Mouse (Mus musculus): ENCODE measurements around the gene Cgrrf1.
A peak's percentile ranks its signal among the peaks of the same experiment; 100 is the strongest.
"Not testable (repeated sequence)": the region's sequence is repeated elsewhere in the genome, so short reads cannot be mapped to it uniquely, and the experiment has no call there.

Gene Cgrrf1

GRCm38 (mm10) chr14:46831837-46832333 lies at the start of gene Cgrrf1:
TSS of gene Cgrrf1 (plus strand) at chr14:46832125.
- peak; percentile 98 for ATAC-seq (ENCODE audit: low TSS enrichment)

GRCm38 (mm10) chr14:46782187-46782828 lies 49.6 kb upstream of the Cgrrf1 start:
- no peak for ATAC-seq (ENCODE audit: low TSS enrichment)

- ATAC-seq (ENCODE audit: low TSS enrichment) = no peak
Measured at GRCm38 (mm10) chr14:46783327-46783926, 48.5 kb upstream of the Cgrrf1 start.

GRCm38 (mm10) chr14:46785247-46785646 lies 46.7 kb upstream of the Cgrrf1 start:
- no peak for ATAC-seq (ENCODE audit: low TSS enrichment)

GRCm38 (mm10) chr14:46787454-46787786 lies 44.5 kb upstream of the Cgrrf1 start:
- ATAC-seq (ENCODE audit: low TSS enrichment) = peak; percentile 15

GRCm38 (mm10) chr14:46787787-46788504 lies 44.0 kb upstream of the Cgrrf1 start, which contains the start of gene Cnih1:
TSS of gene Cnih1 (minus strand) at chr14:46788411.
- ATAC-seq (ENCODE audit: low TSS enrichment) = peak; percentile 98

GRCm38 (mm10) chr14:46788505-46788901 lies 43.4 kb upstream of the Cgrrf1 start:
- ATAC-seq (ENCODE audit: low TSS enrichment) = peak; percentile 19; the same call in 1 of the 2 replicates

- no peak for ATAC-seq (ENCODE audit: low TSS enrichment)
Measured at GRCm38 (mm10) chr14:46790303-46790702, 41.6 kb upstream of the Cgrrf1 start.

GRCm38 (mm10) chr14:46790723-46791122 lies 41.2 kb upstream of the Cgrrf1 start:
- ATAC-seq (ENCODE audit: low TSS enrichment) = no peak

- ATAC-seq (ENCODE audit: low TSS enrichment) = no peak
Measured at GRCm38 (mm10) chr14:46794157-46794556, 37.8 kb upstream of the Cgrrf1 start.

GRCm38 (mm10) chr14:46800684-46801345 lies 31.1 kb upstream of the Cgrrf1 start:
- no peak for ATAC-seq (ENCODE audit: low TSS enrichment)

GRCm38 (mm10) chr14:46803259-46803658 lies 28.7 kb upstream of the Cgrrf1 start:
- ATAC-seq (ENCODE audit: low TSS enrichment) = no peak

- ATAC-seq (ENCODE audit: low TSS enrichment) = no peak
Measured at GRCm38 (mm10) chr14:46803791-46804190, 28.1 kb upstream of the Cgrrf1 start.

GRCm38 (mm10) chr14:46806186-46806585 lies 25.7 kb upstream of the Cgrrf1 start:
- ATAC-seq (ENCODE audit: low TSS enrichment) = no peak

- no peak for ATAC-seq (ENCODE audit: low TSS enrichment)
Measured at GRCm38 (mm10) chr14:46807927-46808326, 24.0 kb upstream of the Cgrrf1 start.

GRCm38 (mm10) chr14:46815640-46816039 lies 16.3 kb upstream of the Cgrrf1 start:
- no peak for ATAC-seq (ENCODE audit: low TSS enrichment)

GRCm38 (mm10) chr14:46816916-46817622 lies 14.9 kb upstream of the Cgrrf1 start:
- no peak for ATAC-seq (ENCODE audit: low TSS enrichment)

- no peak for ATAC-seq (ENCODE audit: low TSS enrichment)
Measured at GRCm38 (mm10) chr14:46818743-46819142, 13.2 kb upstream of the Cgrrf1 start.

- ATAC-seq (ENCODE audit: low TSS enrichment) = not testable (repeated sequence)
Measured at GRCm38 (mm10) chr14:46819961-46820360, 12.0 kb upstream of the Cgrrf1 start.

GRCm38 (mm10) chr14:46821271-46821872 lies 10.6 kb upstream of the Cgrrf1 start:
- no peak for ATAC-seq (ENCODE audit: low TSS enrichment)
